14 mouse cellular contexts compared by ENCODE assay signal in the genomic region with DNA sequence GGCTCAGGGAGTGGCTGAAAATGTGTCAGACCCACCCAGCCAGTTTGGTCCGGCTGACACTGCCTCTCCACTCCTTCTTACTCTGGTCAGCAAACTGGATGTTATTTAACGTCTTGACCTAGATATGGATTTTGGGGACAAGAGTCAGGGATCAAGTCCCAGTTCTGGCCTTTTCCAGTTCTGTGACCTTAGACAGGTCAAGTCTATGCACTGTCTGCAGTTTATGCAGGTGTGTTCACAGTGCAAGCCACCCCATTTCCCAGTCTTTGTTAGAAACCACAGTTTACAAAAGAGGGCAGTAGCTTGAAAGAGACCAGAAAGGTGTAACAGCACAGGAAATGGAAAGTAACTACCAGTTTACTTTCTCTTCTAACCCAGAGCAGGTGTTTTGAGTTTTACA. TPM values are rescaled to one million over a fixed set of nuclear protein-coding genes. Genes with fewer than 3 reads are reported as not detected.
DNase-seq lines count a peak whose midpoint lies in the region; ATAC-seq and TF ChIP-seq lines count a peak whose summit lies in the region.
"Had no signal": no experiment of that assay in that cellular context is flagged by ENCODE, and none has a peak within 500 bp of the region (broad histone marks: within the 10 kb centered on the region; RNA-seq: fewer than 3 reads in every experiment).

No protein-coding gene starts in this region.

- H3K4me3 ChIP-seq in heart, embryonic 13.5 days = no peak overlapping the region
- no peak overlapping the region for H3K4me3 ChIP-seq in heart, adult 2 months
- peak overlapping the region; percentile 46 for H3K4me3 ChIP-seq in forebrain, postnatal 0 days (ENCODE audit: low read depth, low read length)
- peak overlapping the region; percentile 60; the same call in 1 of the 2 replicates for H3K4me3 ChIP-seq in neural tube, embryonic 15.5 days (replicated peaks)
- H3K4me3 ChIP-seq in intestine, postnatal 0 days (ENCODE audit: low read depth, low read length) = no peak overlapping the region

- H3K4me1 ChIP-seq in heart, embryonic 13.5 days = peaks cover 23% of the 10 kb centered on the region
- H3K4me1 ChIP-seq in heart, adult 2 months (ENCODE audit: control insufficient read depth, insufficient read depth, low read length) = no peaks in the 10 kb centered on the region
- peaks cover 21% of the 10 kb centered on the region; the same call in 1 of the 2 replicates for H3K4me1 ChIP-seq in forebrain, postnatal 0 days (ENCODE audit: insufficient read depth)
- peaks cover 36% of the 10 kb centered on the region for H3K4me1 ChIP-seq in neural tube, embryonic 15.5 days
- peaks cover 6% of the 10 kb centered on the region for H3K4me1 ChIP-seq in intestine, postnatal 0 days (replicated peaks; ENCODE audit: control insufficient read depth, insufficient read depth, low read length)

- no peaks in the 10 kb centered on the region for H3K9me3 ChIP-seq in heart, embryonic 13.5 days
- H3K9me3 ChIP-seq in forebrain, postnatal 0 days (ENCODE audit: low read length) = no peaks in the 10 kb centered on the region
- H3K9me3 ChIP-seq in neural tube, embryonic 15.5 days (replicated peaks) = no peaks in the 10 kb centered on the region
- H3K9me3 ChIP-seq in intestine, postnatal 0 days (ENCODE audit: control insufficient read depth) = no peaks in the 10 kb centered on the region
- H3K9me3 ChIP-seq: embryonic facial prominence, embryonic 12.5 days; lung, embryonic 15.5 days had no signal

- TF ChIP-seq POLR2A in heart, adult 2 months (IDR thresholded peaks at IDR 0.05; ENCODE audit: insufficient read depth, low read depth, low read length) = no peak

- 37% methylated on average over 2 of the region's 2 CpGs for WGBS in heart, embryonic 13.5 days
- WGBS in heart, adult 2 months = 49% methylated on average over 2 of the region's 2 CpGs
- 58% methylated on average over 2 of the region's 2 CpGs for WGBS in forebrain, postnatal 0 days
- WGBS in neural tube, embryonic 15.5 days = 29% methylated on average over 2 of the region's 2 CpGs
- WGBS in intestine, postnatal 0 days = 22% methylated on average over 2 of the region's 2 CpGs

- no peaks in the 10 kb centered on the region for H3K79me2 ChIP-seq in heart, adult 2 months (replicated peaks; ENCODE audit: control insufficient read depth, insufficient read depth, low read length)

- no peak for TF ChIP-seq CTCF in heart, adult 2 months (IDR thresholded peaks at IDR 0.05)
- TF ChIP-seq CTCF in forebrain, postnatal 0 days (IDR thresholded peaks at IDR 0.05; ENCODE audit: low read depth) = no peak
- no peak for TF ChIP-seq CTCF in intestine, postnatal 0 days (IDR thresholded peaks at IDR 0.05; ENCODE audit: low read depth)

- intact Hi-C loops in heart, adult 2 months (cut with DNase I) = loop anchor here (1.0 to 10.0 kb wide), 2 partner anchors 135 to 163 kb away; no protein-coding TSS in a partner anchor

- no peak for ATAC-seq in heart, embryonic 13.5 days (ENCODE audit: extremely low read depth, insufficient number of reproducible peaks, low FRiP score, low TSS enrichment)
- ATAC-seq in CD4-positive, CD25-positive, alpha-beta regulatory T cell, adult 4 months = peak; percentile 65
- no peak for ATAC-seq in forebrain, postnatal 0 days
- ATAC-seq in neural tube, embryonic 15.5 days (ENCODE audit: low FRiP score) = no peak
- no peak for ATAC-seq in intestine, postnatal 0 days
- no peak for ATAC-seq in erythroblast, adult 5-6 weeks (replicated peaks; ENCODE audit: low FRiP score, poor library complexity, severe bottlenecking)

- no peaks in the 10 kb centered on the region for H3K36me3 ChIP-seq in heart, embryonic 13.5 days
- H3K36me3 ChIP-seq in heart, adult 2 months (ENCODE audit: control insufficient read depth, insufficient read depth, low read length) = no peaks in the 10 kb centered on the region
- peaks cover 13% of the 10 kb centered on the region for H3K36me3 ChIP-seq in forebrain, postnatal 0 days (ENCODE audit: insufficient read depth)
- peaks cover 13% of the 10 kb centered on the region for H3K36me3 ChIP-seq in neural tube, embryonic 15.5 days
- no peaks in the 10 kb centered on the region for H3K36me3 ChIP-seq in intestine, postnatal 0 days (ENCODE audit: control insufficient read depth, insufficient read depth)
- H3K36me3 ChIP-seq: embryonic facial prominence, embryonic 12.5 days; lung, embryonic 15.5 days had no signal

- H3K4me2 ChIP-seq in heart, embryonic 13.5 days = peak overlapping the region; percentile 68; the same call in 1 of the 2 replicates
- peak overlapping the region; percentile 46 for H3K4me2 ChIP-seq in forebrain, postnatal 0 days (ENCODE audit: low read depth)
- H3K4me2 ChIP-seq in neural tube, embryonic 15.5 days = peak overlapping the region; percentile 56
- H3K4me2 ChIP-seq in intestine, postnatal 0 days (replicated peaks; ENCODE audit: low read depth) = no peak overlapping the region

- no peak overlapping the region for H3K9ac ChIP-seq in heart, embryonic 13.5 days
- H3K9ac ChIP-seq in heart, adult 2 months (ENCODE audit: low read depth, low read length) = no peak overlapping the region
- H3K9ac ChIP-seq in forebrain, postnatal 0 days = peak overlapping the region; percentile 71; the same call in 1 of the 2 replicates
- H3K9ac ChIP-seq in neural tube, embryonic 15.5 days (replicated peaks) = peak overlapping the region; percentile 23; the same call in 1 of the 2 replicates
- H3K9ac ChIP-seq in intestine, postnatal 0 days (ENCODE audit: low read depth, low read length) = no peak overlapping the region
- H3K9ac ChIP-seq: embryonic facial prominence, embryonic 12.5 days; lung, embryonic 15.5 days had no signal

- H3K27ac ChIP-seq in heart, embryonic 13.5 days (replicated peaks) = no peak overlapping the region
- no peak overlapping the region for H3K27ac ChIP-seq in heart, adult 2 months
- H3K27ac ChIP-seq in forebrain, postnatal 0 days (ENCODE audit: low read depth, low read length) = peak overlapping the region; percentile 92
- H3K27ac ChIP-seq in neural tube, embryonic 15.5 days (replicated peaks) = peak overlapping the region; percentile 90
- no peak overlapping the region for H3K27ac ChIP-seq in intestine, postnatal 0 days (ENCODE audit: low read depth, low read length)
- H3K27ac ChIP-seq: embryonic facial prominence, embryonic 12.5 days; lung, embryonic 15.5 days had no signal

- peaks cover 38% of the 10 kb centered on the region for H3K27me3 ChIP-seq in heart, embryonic 13.5 days (replicated peaks)
- H3K27me3 ChIP-seq in heart, adult 2 months (ENCODE audit: control insufficient read depth, insufficient read depth, low read length) = peaks cover 2% of the 10 kb centered on the region; the same call in 1 of the 2 replicates
- no peaks in the 10 kb centered on the region for H3K27me3 ChIP-seq in forebrain, postnatal 0 days (ENCODE audit: insufficient read depth, low read length)
- H3K27me3 ChIP-seq in neural tube, embryonic 15.5 days (replicated peaks) = no peaks in the 10 kb centered on the region
- H3K27me3 ChIP-seq in intestine, postnatal 0 days (replicated peaks; ENCODE audit: control insufficient read depth, insufficient read depth, low read length) = no peaks in the 10 kb centered on the region
- H3K27me3 ChIP-seq: embryonic facial prominence, embryonic 12.5 days had no signal

- DNase-seq in heart, adult 2 months = no peak
- DNase-seq in forebrain, postnatal 0 days = peak; percentile 39
- no peak for DNase-seq in cerebellum, postnatal 36 days

- no peak for TF ChIP-seq EP300 in heart, adult 2 months (IDR thresholded peaks at IDR 0.05; ENCODE audit: insufficient read depth, low read depth, low read length)

RNA-seq across cellular contexts. Expression of gene Nsg2, which starts 0.5 kb away (rescaled TPM):
- 0.88 and 0.97 TPM in 2 replicates for polyA plus RNA-seq in heart, embryonic 13.5 days (2015; fragmentation: Nextera tagmentation; extraction: Ambion mirVana)
- total RNA-seq in heart, adult 2 months (2021) = 1 to 10 TPM in 1 of 2 experiments, under 1 TPM in 1; 0.76 to 1.4 TPM
- polyA plus RNA-seq in heart, adult 2 months (2012; rRNA removed) = 1.1 and 1.2 TPM in 2 replicates
- polyA plus RNA-seq in CD4-positive, CD25-positive, alpha-beta regulatory T cell, adult 4 months (2017; shearing (Covaris generic)) = 10 to 100 TPM; 72.5 to 88.8 TPM
- total RNA-seq in forebrain, postnatal 0 days (2014; rRNA removed) = 1,434 and 1,519 TPM in 2 replicates
- polyA plus RNA-seq in forebrain, postnatal 0 days (2015; fragmentation: Nextera tagmentation; extraction: Ambion mirVana) = 646 and 742 TPM in 2 replicates
- polyA plus RNA-seq in neural tube, embryonic 15.5 days (2015; fragmentation: Nextera tagmentation; extraction: Ambion mirVana) = 394 and 482 TPM in 2 replicates
- 9.3 and 10.1 TPM in 2 replicates for polyA plus RNA-seq in intestine, postnatal 0 days (2015; fragmentation: Nextera tagmentation; extraction: Ambion mirVana)
- not detected in 2 replicates for total RNA-seq in erythroblast, adult 5-6 weeks (2015; ENCODE audit: low replicate concordance)
- total RNA-seq in erythroblast, adult 5-6 weeks (2017; ENCODE audit: low replicate concordance) = not detected in 2 replicates
- polyA plus RNA-seq: C2C12 had no signal

RNA-seq across cellular contexts. Expression of gene 4930524B15Rik, which starts 34.3 kb away (rescaled TPM):
- polyA plus RNA-seq in heart, embryonic 13.5 days (2015; fragmentation: Nextera tagmentation; extraction: Ambion mirVana) = 0.25 and 0.39 TPM in 2 replicates
- not detected for total RNA-seq in heart, adult 2 months (2021)
- not detected in 2 replicates for polyA plus RNA-seq in heart, adult 2 months (2012; rRNA removed)
- not detected for polyA plus RNA-seq in CD4-positive, CD25-positive, alpha-beta regulatory T cell, adult 4 months (2017; shearing (Covaris generic))
- 0.54 and 1.3 TPM in 2 replicates for total RNA-seq in forebrain, postnatal 0 days (2014; rRNA removed)
- 0.25 and 0.41 TPM in 2 replicates for polyA plus RNA-seq in forebrain, postnatal 0 days (2015; fragmentation: Nextera tagmentation; extraction: Ambion mirVana)
- 0.22 and 0.29 TPM in 2 replicates for polyA plus RNA-seq in neural tube, embryonic 15.5 days (2015; fragmentation: Nextera tagmentation; extraction: Ambion mirVana)
- 0.14 and 0.26 TPM in 2 replicates for polyA plus RNA-seq in intestine, postnatal 0 days (2015; fragmentation: Nextera tagmentation; extraction: Ambion mirVana)
- not detected in 2 replicates for total RNA-seq in erythroblast, adult 5-6 weeks (2015; ENCODE audit: low replicate concordance)
- total RNA-seq in erythroblast, adult 5-6 weeks (2017; ENCODE audit: low replicate concordance) = not detected in 2 replicates
- total RNA-seq: left cerebral cortex, postnatal 14 days; neutrophil, adult 5-6 weeks had no signal
- polyA plus RNA-seq: C2C12; intestine, embryonic 14.5 days; lung, embryonic 15.5 days had no signal

Comparison
In these comparisons a context has a peak if more than half of its experiments do, and no peak if none do; other contexts are left out.
1. H3K27ac ChIP-seq: peak in forebrain, postnatal 0 days (single experiment) and neural tube, embryonic 15.5 days (single experiment); none in heart, embryonic 13.5 days (single experiment), heart, adult 2 months (single experiment) and intestine, postnatal 0 days (single experiment).
2. H3K4me3 ChIP-seq: peak in forebrain, postnatal 0 days (single experiment) and neural tube, embryonic 15.5 days (single experiment); none in heart, embryonic 13.5 days (single experiment), heart, adult 2 months (single experiment) and intestine, postnatal 0 days (single experiment).
3. H3K9ac ChIP-seq: peak in forebrain, postnatal 0 days (single experiment) and neural tube, embryonic 15.5 days (single experiment); none in heart, embryonic 13.5 days (single experiment), heart, adult 2 months (single experiment) and intestine, postnatal 0 days (single experiment).